Mouse (Mus musculus) erythroblast, embryonic 14.5 days (primary cell): ENCODE data around the gene Gpc3.

ENCODE experiments used
- GATA1 ChIP-seq: IDR thresholded peaks from 2 replicates; pipeline ENCODE4 v1.6.1; 2012; ENCODE audit warnings: low read length, inconsistent platforms, mixed read lengths
- TAL1 ChIP-seq: IDR thresholded peaks from 3 replicates; pipeline ENCODE4 v1.6.1; 2012; ENCODE audit warnings: low read length, inconsistent platforms, mixed read lengths

- TF ChIP-seq TAL1 = no peak
- TF ChIP-seq GATA1 = no peak
Observed at GRCm38 (mm10) chrX:52642126-52642525, 28.4 kb upstream of the Gpc3 start.
